Mouse (Mus musculus) adrenal gland (tissue): ENCODE measurements around the gene Fuk.
"Not testable (repeated sequence)": the region's sequence is repeated elsewhere in the genome, so short reads cannot be mapped to it uniquely, and the experiment has no call there.

Experiments used
- intact Hi-C: fragments of 180-260 bp; cut with DNase I; formaldehyde crosslinking; loops from one replicate; pipeline ENCODE4 v1.15.1; 2025

Gene Fuk

DNA sequence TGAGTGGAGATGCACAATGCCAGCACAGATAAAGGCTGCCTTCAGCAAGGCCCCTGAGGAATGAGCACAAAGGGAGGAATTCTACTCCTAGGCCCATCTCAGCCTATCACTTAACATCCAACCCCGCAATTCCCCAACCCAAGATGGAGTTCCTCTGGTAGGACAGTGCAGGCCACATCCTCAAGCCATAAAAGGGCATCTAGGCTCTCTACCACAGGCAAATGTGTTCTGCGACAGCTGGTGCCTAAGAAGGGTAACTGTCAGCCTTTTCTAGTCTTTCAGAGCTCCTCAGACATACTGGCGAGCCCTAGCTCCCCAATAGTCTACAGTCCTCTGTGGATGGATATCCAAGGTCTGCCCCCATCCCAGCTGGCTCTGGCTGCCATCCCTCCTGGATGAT lies 15.7 kb downstream of the Fuk start:
- intact Hi-C loops: no loop called here

DNA sequence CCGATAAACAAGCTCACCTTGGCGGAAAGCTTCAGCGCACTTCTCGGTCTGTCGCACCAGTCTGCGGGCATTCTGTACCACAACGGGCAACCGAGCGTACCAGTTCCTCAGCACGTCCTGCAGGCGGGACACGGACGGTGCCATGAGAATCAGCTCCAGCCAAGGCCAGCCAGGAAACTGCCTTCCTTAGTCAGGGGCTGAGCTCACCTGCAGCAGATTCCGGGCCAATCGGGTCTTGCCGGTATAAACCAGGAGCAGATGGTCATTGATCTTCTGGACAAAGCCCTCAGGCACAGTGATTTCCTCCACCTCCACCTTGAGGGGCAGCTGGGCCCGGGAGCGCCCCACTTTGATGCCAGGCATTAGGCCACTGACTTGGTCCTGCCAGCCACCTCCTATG lies 18.5 kb downstream of the Fuk start:
- intact Hi-C loops: no loop called here

DNA sequence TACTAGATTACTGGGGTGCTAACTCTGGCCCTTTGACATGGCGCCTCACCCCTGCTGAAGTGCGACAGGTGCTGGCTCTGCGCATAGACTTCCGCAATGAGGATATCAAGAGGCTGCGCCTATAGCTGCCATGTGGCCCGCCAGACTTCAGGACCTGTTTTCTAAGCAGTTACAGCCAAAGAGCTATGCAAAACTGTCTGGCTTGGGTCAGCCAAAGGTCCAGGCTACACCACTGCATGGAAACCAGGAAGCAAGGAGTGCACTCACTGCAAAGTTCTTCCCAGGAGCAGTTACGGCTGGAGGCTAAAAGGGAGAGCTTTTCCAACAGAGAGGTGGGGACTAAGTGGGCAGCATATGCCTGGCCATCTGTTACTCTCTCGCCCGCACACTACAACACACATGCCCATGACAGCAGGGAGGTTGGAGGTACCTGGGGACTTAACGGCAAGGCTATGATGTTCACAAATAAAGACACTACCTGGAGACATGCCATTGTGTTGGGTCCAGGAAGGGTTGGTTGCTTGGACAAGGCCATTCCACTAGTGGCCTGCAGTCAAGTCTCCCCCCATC lies 20.5 kb downstream of the Fuk start:
- intact Hi-C loops: no loop called here

DNA sequence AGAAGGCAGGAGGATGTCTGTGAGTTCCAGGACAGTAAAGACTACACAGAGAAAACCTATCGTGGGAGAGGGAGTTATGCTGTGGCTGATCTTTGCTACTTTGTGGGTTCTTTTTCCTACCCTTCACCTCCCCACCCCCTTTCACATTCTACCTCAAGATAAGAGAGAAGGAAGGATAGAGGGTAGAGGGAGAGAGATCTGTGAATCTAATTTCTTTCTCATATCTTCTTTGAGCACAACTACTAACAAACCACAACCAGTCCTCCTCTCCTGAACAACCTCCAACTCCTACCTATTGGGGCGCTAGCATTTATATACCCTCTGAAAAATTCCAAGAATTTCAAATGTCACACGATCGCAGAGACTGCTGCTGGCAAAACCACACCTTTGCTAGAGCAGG lies 24.4 kb downstream of the Fuk start:
- intact Hi-C loops: no loop called here

DNA sequence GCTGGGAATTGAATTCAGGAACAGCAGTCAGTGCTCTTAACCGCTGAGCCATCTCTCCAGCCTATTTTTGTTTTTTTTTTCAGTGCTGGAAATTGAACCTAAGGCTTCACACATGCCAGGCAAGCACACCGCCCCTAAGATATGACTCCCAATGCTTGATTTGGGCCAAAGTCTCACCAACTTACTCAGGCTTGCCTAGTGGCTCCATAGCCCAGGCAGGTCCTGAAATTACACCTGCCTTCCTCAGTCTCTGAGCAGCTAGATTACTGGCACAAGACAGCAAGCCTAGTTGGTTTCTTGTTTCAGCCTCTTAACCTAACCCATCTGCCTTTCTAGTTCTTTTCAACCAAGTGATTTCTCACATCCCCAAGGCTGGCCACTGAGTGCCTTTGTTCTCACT lies 31.8 kb downstream of the Fuk start:
- intact Hi-C loops: no loop called here

DNA sequence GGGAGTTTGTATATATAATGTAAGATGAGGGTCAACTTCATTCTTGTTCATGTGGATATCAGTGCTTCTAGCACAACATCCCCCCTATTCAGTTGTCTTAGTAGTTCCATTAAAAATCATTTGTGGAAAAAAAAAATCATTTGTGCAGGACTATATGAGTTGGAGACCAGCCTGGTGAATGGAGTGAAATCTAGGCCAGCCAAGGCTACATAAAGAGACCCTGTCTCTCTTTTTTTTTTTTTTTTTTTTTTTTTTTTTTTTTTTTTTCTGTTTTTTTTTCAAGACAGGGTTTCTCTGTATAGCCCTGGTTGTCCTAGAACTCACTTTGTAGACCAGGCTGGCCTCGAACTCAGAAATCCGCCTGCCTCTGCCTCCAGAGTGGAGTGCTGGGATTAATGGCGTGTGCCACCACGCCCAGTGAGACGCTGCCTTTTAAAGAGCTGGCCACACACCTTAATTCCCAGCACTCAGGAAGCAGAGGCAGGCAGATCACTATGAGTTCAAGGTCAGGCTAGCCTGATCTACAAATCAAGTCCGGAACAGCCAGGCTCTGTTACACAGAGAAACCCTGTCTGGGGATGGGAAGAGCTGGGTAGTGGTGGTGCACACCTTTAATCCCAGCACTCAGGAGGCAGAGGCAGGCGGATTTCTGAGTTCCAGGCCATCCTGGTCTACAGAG lies 40.8 kb downstream of the Fuk start:
- intact Hi-C loops: not testable (repeated sequence)

DNA sequence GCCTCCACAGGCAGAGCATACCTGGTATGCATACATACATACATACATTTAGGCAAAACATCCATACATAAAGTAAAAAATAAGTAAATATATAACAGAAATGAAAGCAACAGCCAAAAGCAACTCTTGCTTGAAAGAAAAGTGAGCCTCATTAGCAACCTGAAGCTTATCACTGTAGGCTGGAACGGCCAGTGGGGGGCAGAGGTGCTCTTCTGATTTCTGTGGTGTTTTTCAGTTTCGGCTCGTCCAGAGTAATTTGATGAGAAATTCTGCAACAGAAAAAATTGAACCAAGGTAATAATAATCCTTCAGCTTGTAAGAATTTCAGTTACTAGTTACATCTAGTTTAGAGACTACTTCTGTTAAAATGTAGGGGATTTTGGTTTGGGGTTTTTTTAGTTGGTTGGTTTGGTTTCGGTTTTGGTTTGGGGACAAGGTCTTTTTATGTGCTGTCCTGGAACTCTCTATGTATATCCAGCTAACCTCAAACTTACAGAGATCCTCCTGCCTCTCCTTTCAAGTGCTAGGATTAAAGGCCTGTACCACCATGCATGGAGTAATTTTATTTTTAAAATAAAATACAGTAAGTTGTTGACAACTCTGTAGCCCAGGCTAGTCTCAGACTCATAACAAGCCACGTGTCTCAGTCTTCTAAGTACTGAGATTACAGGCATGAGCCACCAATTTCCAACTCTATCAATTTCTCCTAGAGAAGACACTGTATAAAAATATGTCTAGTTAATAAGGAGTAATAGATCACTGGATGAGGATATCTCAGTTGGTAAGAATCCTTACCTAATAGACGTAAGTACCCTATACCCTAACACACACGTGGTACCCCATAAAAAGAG lies 42.4 kb downstream of the Fuk start:
- intact Hi-C loops: loop anchor here (5.0 kb wide), 1 partner anchor 113 kb away; no protein-coding TSS in a partner anchor

DNA sequence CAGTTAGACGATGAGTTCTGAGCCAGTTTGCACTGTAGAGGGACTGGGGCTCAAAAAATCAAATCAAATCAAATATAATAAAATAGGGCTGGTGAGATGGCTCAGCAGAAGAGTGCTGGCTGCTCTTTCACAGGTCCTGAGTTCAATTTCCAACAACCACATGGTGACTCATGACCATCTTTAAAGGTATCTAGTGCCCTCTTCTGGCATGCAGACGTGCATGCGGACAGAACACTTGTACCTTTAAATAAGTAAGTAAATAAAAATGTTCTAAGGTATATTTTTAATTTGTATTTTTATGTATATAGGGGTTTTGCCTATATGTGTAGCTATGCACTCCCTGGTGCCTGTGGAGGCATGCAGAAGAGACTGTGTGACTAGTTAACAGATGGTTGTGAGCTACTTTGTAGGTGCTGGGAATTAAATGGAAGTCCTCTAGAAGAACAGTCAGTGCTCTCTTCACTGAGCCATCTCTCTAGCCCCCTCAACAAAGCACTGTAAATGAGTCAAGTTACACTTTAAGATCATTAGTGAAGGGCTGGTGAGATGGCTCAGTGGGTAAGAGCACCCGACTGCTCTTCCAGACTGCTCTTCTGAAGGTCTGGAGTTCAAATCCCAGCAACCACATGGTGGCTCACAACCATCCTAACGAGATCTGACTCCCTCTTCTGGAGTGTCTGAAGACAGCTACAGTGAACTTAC lies 45.4 kb downstream of the Fuk start:
- intact Hi-C loops: loop anchor here (5.0 kb wide), 1 partner anchor 110 kb away; no protein-coding TSS in a partner anchor

DNA sequence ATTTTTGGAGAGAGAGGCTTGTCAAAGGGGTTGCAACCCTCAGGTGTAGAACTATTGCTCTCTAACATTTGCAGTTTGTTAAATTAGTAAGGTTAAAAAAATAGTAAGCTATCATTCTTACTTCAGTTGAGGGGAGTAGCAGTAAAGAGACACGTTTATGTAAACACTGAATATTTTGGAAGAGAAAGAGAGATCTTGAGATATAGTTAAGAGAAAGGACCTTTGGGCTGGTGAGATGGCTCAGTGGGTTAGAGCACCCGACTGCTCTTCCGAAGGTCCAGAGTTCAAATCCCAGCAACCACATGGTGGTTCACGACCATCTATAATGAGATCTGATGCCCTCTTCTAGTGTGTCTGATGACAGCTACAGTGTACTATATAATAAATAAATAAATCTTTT lies 46.2 kb downstream of the Fuk start:
- intact Hi-C loops: loop anchor here (5.0 kb wide), 1 partner anchor 109 kb away; no protein-coding TSS in a partner anchor

DNA sequence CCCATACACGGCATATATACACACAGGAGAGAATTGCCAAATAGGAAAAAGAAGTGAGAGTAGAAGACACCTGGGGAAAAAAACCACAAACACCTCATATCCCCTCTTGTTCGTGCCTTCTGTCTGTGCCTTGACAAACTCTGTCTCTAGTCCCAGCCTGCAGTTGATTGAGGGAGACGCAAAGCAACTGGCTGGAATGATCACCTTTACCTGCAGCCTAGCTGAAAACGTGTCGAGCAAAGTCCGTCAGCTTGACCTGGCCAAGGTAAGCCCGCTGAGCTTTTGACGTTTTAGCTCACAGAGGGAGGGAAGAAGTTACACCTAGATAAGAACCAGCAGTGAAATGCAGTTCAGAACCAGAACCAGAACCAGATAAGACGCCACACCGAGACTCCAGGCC lies 51.1 kb downstream of the Fuk start:
- intact Hi-C loops: no loop called here

DNA sequence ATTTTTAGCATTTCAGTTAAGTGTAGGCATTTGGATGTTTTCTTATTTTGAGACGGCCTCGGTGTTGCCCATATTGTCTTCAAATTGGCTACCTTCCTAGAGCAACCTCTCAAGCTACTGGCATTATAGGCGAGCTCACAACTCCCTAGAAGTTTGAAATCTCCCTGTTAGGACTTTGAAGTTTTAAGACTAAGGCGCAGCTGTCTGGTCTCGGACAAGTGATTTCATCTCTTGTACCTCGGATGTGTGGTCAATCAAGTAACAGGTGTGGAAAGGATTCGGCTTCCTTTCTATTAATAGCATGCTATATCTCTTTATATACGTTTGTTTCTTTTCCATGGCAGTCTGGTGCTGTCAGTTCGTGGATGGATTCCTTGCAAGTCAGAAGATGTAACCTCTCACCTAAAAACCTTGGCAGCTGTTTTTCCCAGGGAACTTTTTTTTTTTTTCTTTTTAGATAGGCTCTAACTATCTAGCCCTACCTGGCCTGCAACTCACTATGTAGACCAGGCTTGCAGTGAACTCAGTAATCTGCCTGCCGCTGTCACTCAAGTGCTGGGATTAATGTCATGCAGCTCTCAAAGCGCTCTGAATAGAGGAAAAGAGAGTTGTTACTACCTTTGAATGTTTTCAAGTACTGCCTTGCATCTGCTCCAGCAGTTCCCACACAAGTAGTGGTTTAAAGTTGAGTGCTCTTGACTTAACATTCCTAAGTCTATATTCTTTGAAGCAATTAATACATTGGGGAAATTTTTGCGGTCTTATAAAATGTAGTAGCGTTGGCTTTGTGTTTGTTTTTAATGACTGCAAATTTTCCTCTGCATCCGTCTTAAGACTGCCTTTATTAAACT lies 54.4 kb downstream of the Fuk start:
- intact Hi-C loops: loop anchor here (10.0 kb wide), 1 partner anchor 203 kb away; no protein-coding TSS in a partner anchor

DNA sequence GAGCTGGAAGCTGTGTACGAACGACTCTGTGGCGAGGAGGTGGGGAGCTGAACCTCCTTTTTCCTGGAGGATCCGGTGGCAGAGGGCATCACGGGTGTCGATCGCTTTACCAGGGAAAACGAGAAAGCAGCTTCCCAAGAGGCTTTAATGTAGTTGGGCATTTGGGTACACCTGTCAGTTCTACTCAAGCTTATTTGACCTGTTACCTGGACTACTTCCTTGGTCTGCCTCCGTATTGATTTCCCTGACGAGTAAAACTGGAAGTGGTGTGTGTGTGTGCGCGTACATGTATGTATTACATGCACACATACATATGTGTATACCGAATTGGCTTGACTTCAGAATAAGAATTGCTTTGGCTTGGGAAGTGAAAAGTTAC lies 55.1 kb downstream of the Fuk start:
- intact Hi-C loops: loop anchor here (10.0 kb wide), 1 partner anchor 202 kb away; no protein-coding TSS in a partner anchor

DNA sequence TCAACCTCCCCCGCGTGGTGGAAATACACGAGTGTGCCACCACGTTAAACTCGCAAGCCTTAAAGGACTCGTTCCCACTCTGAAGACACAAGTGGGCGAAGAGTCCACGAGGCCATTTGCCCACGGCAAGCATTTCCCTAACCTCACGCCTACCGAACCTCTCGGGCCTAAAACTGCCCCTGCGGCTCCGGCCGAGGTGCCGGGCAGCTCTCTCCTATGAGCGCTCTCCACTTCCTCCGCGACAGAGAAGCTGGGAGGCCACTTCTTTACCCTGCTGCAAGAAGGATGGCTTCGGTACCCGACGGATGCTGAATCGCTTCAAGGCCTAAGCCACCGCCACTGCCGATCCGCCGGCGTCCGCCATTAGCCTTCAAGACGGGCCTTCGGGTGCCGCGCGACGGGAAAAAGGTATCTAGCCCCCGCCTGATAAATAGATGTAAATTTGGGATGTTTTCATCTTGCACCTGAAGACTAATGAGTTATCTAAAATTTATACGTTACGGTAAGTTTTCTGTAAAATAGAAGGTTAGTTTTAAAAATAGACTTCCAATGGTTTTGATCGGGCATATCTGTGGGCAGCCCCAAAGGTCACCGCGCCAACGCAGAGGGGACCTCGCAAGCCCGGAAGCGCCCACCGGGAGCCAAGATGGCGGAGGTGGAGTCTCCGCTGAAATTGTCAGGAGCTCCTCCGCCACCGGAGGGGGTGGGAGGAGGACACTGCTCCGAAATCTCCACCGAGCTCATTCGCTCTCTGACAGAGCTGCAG lies 55.7 kb downstream of the Fuk start, which contains the start of the genes Cog4 and Sf3b3:
TSS of gene Cog4 (plus strand) at position 196 of the 766 bp plus-strand sequence.
TSS of gene Sf3b3 (minus strand) at position 383 of the 766 bp plus-strand sequence.
- intact Hi-C loops: loop anchor here (10.0 kb wide), 1 partner anchor 202 kb away; no protein-coding TSS in a partner anchor

DNA sequence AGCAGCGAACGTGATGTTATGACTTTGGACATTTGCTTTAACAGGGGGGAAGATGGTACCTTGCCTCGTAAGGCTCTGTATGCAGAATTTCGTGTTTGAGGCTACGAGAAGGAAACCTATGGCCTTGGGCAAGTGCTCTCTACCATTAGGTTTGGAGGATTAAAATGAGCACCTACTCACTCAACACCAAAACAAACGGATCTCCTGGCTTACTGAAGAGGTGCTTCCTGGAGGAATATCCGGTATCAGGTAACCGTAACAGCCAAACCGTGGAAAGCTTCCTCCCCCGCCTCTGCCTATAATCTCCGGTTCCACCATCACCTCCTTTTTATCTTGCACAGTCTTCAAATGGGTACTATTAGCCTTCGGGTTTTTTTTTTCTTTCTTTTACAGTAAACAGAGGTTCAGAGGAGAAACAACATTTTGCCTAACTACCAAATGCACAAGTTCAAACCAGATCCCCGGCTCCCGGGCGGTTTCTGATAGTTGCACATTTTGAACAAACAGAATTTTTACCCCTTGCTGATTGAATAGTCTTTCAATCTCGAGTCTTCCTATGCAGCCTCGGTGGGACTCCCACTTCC lies 56.4 kb downstream of the Fuk start:
- intact Hi-C loops: loop anchor here (10.0 kb wide), 1 partner anchor 201 kb away; no protein-coding TSS in a partner anchor

DNA sequence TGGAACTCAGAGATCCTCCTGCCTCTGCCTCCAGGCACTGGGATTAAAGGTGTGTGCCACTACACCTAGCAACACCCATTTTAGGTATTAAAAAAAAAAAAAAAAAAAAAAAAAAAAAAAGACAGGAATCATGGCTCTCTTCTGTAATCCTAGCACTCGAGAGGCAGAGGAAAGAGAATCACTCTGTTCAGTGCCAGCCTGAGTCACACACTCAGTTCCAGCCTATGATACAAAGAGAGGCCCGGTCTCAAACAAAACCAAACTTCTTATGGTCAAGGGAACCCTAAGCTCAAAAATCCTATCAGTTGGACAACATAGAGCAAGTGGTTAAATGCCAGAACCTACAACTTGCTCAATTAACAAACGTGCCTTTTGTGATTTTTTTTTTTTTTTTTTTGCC lies 57.3 kb downstream of the Fuk start:
- intact Hi-C loops: loop anchor here (5.0 to 10.0 kb wide), 2 partner anchors 93 to 200 kb away; no protein-coding TSS in a partner anchor

DNA sequence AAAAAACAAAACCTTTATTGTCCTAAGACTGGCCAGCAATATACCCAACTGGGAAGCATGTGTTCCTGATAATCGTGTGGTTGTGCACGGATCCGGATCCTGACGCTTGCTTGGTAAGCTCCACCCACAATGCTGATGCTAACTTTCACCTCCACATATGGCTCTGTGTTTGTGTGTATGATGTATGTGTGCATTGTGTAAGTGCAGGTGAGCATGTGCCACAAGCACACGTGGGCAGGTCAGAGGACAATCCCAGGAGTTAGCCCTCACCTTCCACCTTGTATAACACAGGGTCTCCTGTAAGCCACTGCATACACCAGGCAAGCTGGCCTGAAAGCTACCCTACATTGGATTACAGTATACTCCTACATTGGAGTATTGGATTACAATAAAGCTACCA lies 59.1 kb downstream of the Fuk start:
- intact Hi-C loops: loop anchor here (5.0 to 10.0 kb wide), 2 partner anchors 91 to 198 kb away; no protein-coding TSS in a partner anchor

DNA sequence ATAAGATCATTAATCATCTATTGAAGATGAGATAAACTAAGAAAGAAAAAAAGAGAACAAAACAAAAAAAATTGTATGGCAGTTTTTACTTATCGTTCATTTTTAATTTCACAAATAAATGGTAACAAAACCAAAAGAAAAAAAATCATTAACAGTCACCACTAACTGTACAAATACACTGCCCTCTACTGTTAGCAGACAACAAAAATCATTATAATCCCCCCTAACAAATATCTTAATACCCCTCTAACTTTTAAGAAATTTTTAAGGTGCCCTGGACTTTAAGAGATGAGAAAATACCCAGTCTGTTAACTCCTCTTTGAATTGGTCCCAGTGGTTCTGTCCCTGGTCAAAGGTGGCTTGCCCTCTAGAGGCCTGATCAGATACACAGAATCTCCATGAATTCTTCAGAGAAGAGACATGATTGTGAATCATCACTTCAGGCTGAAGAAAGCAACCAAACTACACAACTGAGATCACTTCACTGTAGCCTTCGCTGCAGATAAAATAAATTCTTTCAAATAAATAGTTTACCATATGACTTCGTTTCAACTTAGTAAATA lies 60.2 kb downstream of the Fuk start:
- intact Hi-C loops: loop anchor here (5.0 to 10.0 kb wide), 2 partner anchors 90 to 197 kb away; no protein-coding TSS in a partner anchor
